Mouse (Mus musculus): ENCODE results near the gene Fbxo46. TPM values are rescaled to one million over a fixed set of nuclear protein-coding genes. Genes with fewer than 3 reads are reported as not detected.

Fbxo46 gene
- polyA plus RNA-seq, 1 experiment from 2014 or later = 19.3 TPM

DNA sequence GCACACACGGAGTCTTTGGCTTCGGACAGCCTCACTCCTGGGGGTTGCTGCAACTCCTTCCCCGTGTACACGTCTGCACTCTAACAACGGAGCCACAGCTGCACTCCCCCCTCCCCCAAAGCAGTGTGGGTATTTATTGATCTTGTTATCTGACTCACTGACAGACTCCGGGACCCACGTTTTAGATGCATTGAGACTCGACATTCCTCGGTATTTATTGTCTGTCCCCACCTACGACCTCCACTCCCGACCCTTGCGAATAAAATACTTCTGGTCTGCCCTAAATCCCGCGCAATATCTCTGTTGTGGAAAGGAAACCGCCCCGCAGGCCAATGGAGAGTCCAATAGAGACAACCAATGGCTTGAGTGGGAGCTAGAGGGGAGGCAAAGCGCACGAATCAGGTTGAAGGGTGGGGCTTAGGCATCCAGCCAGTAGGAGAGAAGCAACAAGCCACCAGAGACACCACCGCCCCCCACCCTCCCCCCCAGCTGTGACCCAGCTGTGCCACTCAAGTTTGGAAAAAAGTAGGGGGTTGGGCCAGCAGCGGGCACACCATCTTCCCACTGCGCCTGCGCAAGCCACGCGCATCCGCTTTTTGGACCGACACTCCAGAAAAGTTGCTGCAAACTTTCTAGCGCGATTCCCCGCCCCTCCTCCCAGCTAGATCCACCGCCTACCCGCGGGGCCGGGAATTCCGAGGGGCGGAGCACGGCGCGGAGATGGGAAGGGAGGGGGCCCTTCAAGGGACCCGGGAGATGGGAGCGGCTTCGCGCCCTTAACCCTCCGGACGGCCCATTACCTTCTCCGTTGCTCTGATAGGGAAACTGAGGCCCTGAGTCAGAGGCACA lies 25.9 kb upstream of the Fbxo46 start:
- Histone ChIP-seq H3K9me3 (no peaks in the 10 kb centered on the region), H3K4me1 (replicated peaks) (peaks cover 46% of the 10 kb centered on the region), H3K9ac (replicated peaks) (peak overlapping the region; percentile 94), H3K27me3 (peaks cover 18% of the 10 kb centered on the region), H3K27ac (peak overlapping the region; percentile 98), H3K36me3 (peaks cover 39% of the 10 kb centered on the region), H3K4me2 (peak overlapping the region; percentile 92), H3K4me3 (replicated peaks) (peak overlapping the region; percentile 85)
- peak; percentile 86 for ATAC-seq (ENCODE audit: insufficient number of reproducible peaks, insufficient read depth, low FRiP score, low TSS enrichment, low read depth)
- under 1% methylated on average over 45 of the region's 45 CpGs for WGBS

DNA sequence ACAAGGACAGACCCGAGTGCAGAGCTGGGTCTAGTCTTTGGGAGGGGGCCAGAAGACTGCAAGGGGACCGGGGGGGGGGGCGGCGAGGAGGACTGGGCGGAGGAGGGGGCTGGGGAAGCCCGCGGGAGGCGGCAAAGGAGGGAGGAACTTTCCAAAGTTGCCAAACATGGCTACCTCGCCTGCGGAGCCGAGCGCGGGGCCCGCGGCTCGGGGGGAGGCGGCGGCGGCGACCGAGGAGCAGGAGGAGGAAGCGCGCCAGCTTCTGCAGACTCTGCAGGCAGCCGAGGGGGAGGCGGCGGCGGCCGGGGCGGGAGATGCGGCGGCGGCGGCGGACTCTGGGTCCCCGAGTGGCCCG lies 25.2 kb upstream of the Fbxo46 start, which contains the start of gene Six5:
Gene Six5, plus strand, starts transcription at position 124 of the 355 bp plus-strand sequence.
- no peak for ATAC-seq (ENCODE audit: insufficient number of reproducible peaks, insufficient read depth, low FRiP score, low TSS enrichment, low read depth)
- Histone ChIP-seq H3K4me1 (replicated peaks) (peaks cover 46% of the 10 kb centered on the region), H3K4me2 (peak within 1 kb of the TSS; percentile 92), H3K4me3 (replicated peaks) (peak within 1 kb of the TSS; percentile 85), H3K9ac (replicated peaks) (peak within 1 kb of the TSS; percentile 94), H3K27me3 (peaks cover 18% of the 10 kb centered on the region), H3K36me3 (peaks cover 33% of the 10 kb centered on the region), H3K9me3 (no peaks in the 10 kb centered on the region), H3K27ac (peak within 1 kb of the TSS; percentile 98)
- 3% methylated on average over 27 of the region's 36 CpGs for WGBS

DNA sequence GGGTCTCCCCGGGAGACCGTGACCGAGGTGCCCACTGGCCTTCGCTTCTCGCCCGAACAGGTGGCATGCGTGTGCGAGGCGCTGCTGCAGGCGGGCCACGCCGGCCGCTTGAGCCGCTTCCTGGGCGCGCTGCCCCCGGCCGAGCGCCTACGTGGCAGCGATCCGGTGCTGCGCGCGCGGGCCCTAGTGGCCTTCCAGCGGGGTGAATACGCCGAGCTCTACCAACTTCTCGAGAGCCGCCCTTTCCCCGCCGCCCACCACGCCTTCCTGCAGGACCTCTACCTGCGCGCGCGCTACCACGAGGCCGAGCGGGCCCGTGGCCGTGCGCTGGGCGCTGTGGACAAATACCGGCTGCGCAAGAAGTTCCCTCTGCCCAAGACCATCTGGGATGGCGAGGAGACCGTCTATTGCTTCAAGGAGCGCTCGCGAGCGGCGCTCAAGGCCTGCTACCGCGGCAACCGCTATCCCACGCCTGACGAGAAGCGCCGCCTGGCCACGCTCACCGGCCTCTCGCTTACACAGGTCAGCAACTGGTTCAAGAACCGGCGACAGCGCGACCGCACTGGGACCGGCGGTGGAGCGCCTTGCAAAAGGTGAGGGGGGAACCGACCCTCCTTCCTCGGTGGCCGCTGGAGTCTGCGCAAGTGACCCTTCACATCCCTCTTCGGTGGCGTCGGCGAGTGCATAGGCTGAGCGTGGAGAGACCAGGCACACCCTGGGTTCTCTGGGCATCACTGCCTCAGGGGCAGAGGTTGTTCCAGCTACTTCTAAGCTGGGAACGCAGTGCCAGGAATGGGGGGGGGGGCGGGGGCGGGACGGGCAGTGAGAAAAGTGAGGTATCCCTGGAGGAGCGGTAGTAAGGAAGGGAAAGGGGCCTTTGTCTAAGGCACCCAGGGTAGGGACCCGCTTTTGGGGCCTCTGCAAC lies 24.6 kb upstream of the Fbxo46 start:
- ATAC-seq (ENCODE audit: insufficient number of reproducible peaks, insufficient read depth, low FRiP score, low TSS enrichment, low read depth) = no peak
- Histone ChIP-seq H3K27ac (peak overlapping the region; percentile 98), H3K36me3 (peaks cover 26% of the 10 kb centered on the region), H3K4me1 (replicated peaks) (peaks cover 46% of the 10 kb centered on the region), H3K27me3 (peaks cover 18% of the 10 kb centered on the region), H3K9me3 (no peaks in the 10 kb centered on the region), H3K4me3 (replicated peaks) (peak overlapping the region; percentile 85), H3K4me2 (peak overlapping the region; percentile 92), H3K9ac (replicated peaks) (peak overlapping the region; percentile 94)
- WGBS = under 1% methylated on average over 77 of the region's 87 CpGs

DNA sequence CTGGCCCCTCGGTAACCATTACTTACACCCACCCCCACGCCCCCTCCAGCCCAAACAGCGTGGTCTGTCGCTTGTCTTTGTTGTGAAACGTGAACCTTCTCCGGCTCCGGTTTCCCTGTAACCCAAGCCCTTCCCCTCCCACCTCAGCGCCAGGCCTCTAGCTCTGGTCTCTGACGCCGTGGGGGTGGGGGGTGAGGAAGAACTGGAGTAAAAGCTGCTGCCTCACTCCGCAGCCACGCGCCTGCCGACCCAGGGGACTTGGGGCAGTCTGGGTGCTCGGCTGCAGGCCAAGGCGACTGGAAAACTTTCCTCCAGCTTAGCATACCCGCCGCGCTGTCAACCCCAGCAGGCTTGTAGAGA lies 23.9 kb upstream of the Fbxo46 start:
- Histone ChIP-seq H3K9me3 (no peaks in the 10 kb centered on the region), H3K27me3 (peaks cover 15% of the 10 kb centered on the region), H3K4me2 (peak overlapping the region; percentile 92), H3K36me3 (peaks cover 20% of the 10 kb centered on the region), H3K4me3 (replicated peaks) (peak overlapping the region; percentile 85), H3K9ac (replicated peaks) (peak overlapping the region; percentile 94), H3K4me1 (replicated peaks) (peaks cover 46% of the 10 kb centered on the region), H3K27ac (peak overlapping the region; percentile 98)
- peak; percentile 18 for ATAC-seq (ENCODE audit: insufficient number of reproducible peaks, insufficient read depth, low FRiP score, low TSS enrichment, low read depth)
- WGBS = under 1% methylated on average over 19 of the region's 19 CpGs

DNA sequence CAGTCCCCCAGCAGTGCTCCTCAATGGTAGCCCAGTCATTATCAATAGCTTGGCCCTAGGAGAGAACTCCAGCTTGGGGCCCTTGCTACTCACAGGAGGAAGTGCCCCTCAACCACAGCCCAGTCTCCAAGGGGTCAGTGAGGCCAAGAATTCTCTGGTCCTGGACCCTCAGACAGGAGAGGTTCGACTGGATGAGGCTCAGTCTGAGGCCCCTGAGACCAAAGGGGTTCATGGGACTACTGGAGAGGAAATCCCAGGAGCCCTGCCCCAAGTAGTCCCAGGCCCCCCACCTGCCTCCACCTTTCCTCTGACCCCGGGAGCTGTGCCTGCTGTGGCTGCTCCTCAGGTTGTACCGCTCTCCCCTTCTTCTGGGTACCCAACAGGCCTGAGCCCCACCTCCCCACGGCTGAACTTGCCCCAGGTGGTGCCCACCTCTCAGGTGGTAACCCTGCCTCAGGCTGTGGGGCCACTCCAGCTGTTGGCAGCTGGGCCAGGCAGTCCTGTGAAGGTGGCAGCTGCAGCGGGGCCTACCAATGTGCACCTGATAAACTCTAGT lies 23.2 kb upstream of the Fbxo46 start:
- ATAC-seq (ENCODE audit: insufficient number of reproducible peaks, insufficient read depth, low FRiP score, low TSS enrichment, low read depth) = no peak
- Histone ChIP-seq H3K4me3 (replicated peaks) (peak overlapping the region; percentile 85), H3K9me3 (no peaks in the 10 kb centered on the region), H3K4me2 (peak overlapping the region; percentile 92), H3K27me3 (peaks cover 7% of the 10 kb centered on the region; the same call in 1 of the 2 replicates), H3K27ac (peak overlapping the region; percentile 98), H3K9ac (replicated peaks) (peak overlapping the region; percentile 94), H3K36me3 (peaks cover 15% of the 10 kb centered on the region), H3K4me1 (replicated peaks) (peaks cover 43% of the 10 kb centered on the region)
- WGBS = 55% methylated on average over 5 of the region's 5 CpGs

DNA sequence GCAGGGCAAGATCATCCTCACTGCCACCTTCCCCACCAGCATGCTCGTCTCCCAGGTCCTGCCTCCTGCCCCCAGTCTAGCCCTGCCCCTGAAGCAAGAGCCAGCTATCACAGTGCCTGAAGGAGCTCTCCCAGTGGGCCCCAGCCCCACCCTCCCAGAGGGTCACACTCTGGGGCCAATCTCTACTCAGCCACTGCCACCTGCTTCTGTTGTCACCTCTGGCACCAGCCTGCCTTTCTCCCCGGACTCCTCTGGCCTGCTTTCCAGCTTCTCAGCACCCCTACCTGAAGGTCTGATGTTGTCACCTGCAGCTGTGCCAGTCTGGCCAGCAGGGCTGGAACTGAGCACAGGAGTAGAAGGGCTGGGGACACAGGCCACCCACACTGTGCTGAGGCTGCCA lies 22.4 kb upstream of the Fbxo46 start:
- no peak overlapping the region for H3K27ac ChIP-seq
- peak overlapping the region; percentile 85; the same call in 1 of the 2 replicates for H3K4me3 ChIP-seq (replicated peaks)
- no peak for ATAC-seq (ENCODE audit: insufficient number of reproducible peaks, insufficient read depth, low FRiP score, low TSS enrichment, low read depth)
- peak overlapping the region; percentile 94; the same call in 1 of the 2 replicates for H3K9ac ChIP-seq (replicated peaks)
- WGBS = 53% methylated on average over 2 of the region's 2 CpGs
- H3K4me1 ChIP-seq (replicated peaks) = peaks cover 36% of the 10 kb centered on the region
- H3K9me3 ChIP-seq = no peaks in the 10 kb centered on the region
- H3K4me2 ChIP-seq = peak overlapping the region; percentile 92; the same call in 1 of the 2 replicates
- peaks cover 15% of the 10 kb centered on the region for H3K36me3 ChIP-seq
- no peaks in the 10 kb centered on the region for H3K27me3 ChIP-seq

DNA sequence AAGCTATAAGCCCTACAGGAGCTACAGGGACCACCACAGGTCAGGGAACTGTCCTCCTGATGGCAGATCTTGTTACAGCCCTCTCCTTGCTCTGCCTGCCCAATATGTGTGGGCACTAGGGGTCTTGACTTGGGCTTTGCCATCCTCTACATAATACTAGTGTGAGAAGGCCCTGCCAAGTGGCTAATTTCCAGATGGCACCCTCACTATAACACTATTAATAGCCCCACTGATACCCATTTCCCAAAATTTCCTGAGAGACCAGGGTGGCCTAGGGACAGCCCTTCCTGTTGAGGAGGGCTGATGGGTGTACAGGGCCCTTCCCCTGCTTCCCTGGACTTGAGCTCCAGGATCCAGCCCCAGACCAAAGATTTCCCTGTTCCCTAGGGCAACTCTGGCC lies 21.8 kb upstream of the Fbxo46 start:
- no peak overlapping the region for H3K27ac ChIP-seq
- no peak overlapping the region for H3K4me3 ChIP-seq (replicated peaks)
- peaks cover 29% of the 10 kb centered on the region for H3K4me1 ChIP-seq (replicated peaks)
- no peaks in the 10 kb centered on the region for H3K27me3 ChIP-seq
- H3K4me2 ChIP-seq = 0 out of 2 replicates have a peak overlapping the region, but pooled peaks have one; percentile 92
- no peaks in the 10 kb centered on the region for H3K9me3 ChIP-seq
- no peak overlapping the region for H3K9ac ChIP-seq (replicated peaks)
- no peak for ATAC-seq (ENCODE audit: insufficient number of reproducible peaks, insufficient read depth, low FRiP score, low TSS enrichment, low read depth)
- H3K36me3 ChIP-seq = peaks cover 15% of the 10 kb centered on the region

DNA sequence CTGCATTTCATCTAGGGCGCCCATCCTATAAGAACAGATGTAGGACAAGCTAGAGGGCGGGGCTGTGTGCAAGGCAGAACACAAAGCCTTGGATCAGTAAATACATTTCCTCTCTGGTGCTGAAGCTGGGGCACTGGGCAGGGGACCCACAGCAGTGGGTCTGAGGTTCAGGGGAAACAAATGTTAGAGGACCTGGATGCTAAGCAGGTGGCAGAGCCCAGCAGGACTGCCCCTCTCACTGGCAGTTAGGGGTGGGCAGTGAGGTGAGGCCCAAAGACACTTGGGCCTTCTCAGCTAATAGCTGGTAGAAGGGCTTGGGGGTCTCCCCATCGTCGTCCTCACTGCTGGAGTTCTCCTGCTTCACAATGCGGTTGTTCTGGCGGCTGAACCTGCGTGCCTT lies 20.8 kb upstream of the Fbxo46 start:
- Histone ChIP-seq H3K36me3 (peaks cover 15% of the 10 kb centered on the region), H3K4me1 (replicated peaks) (peaks cover 23% of the 10 kb centered on the region), H3K27ac (no peak overlapping the region), H3K4me2 (no peak overlapping the region), H3K4me3 (replicated peaks) (no peak overlapping the region), H3K9me3 (no peaks in the 10 kb centered on the region), H3K9ac (replicated peaks) (no peak overlapping the region), H3K27me3 (no peaks in the 10 kb centered on the region)
- ATAC-seq (ENCODE audit: insufficient number of reproducible peaks, insufficient read depth, low FRiP score, low TSS enrichment, low read depth) = no peak
- WGBS = 66% methylated on average over 7 of the region's 7 CpGs

DNA sequence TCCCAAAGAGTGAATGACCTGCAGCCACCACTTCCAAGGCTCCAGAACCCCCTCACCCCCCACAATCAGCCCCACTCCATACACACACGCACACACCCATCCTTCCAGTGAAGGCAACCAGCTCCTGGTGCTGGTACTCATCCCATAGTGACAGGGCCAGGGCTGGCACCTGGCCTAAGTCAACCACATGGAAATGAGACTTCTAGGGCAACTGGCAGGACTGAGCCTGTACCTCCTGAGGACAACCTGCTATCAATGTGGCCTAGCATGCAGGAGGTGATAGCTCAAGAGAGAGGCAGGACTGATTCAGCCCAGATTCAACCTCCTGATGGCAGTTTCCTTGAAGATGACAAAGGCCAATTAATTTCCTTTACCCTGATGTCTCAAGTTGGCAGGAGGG lies 19.4 kb upstream of the Fbxo46 start:
- Histone ChIP-seq H3K27me3 (no peaks in the 10 kb centered on the region), H3K4me1 (replicated peaks) (peaks cover 23% of the 10 kb centered on the region), H3K9ac (replicated peaks) (no peak overlapping the region), H3K9me3 (no peaks in the 10 kb centered on the region), H3K36me3 (peaks cover 15% of the 10 kb centered on the region), H3K27ac (no peak overlapping the region), H3K4me2 (no peak overlapping the region), H3K4me3 (replicated peaks) (no peak overlapping the region)
- ATAC-seq (ENCODE audit: insufficient number of reproducible peaks, insufficient read depth, low FRiP score, low TSS enrichment, low read depth) = no peak
- 92% methylated on average over 1 of the region's 1 CpGs for WGBS

DNA sequence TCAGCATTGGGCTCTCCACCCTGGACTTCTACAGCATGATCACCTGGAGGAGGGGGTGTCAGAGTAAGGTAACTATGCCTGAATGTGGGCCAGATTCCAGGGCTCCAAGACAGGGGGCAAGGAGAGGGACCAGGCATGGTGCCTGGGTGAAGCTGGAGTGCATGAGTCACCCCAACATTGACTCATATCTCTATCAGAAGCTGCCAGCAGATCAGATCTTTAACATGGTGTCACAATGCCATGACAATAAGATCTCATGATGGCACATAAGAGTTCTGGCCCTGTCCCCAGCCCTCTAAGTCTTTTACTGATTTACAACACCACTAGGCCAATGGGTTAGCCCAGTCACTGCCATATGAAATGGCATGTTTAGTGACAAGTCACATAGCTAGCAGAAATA lies 15.9 kb upstream of the Fbxo46 start:
- H3K9me3 ChIP-seq = no peaks in the 10 kb centered on the region
- H3K4me3 ChIP-seq (replicated peaks) = no peak overlapping the region
- no peaks in the 10 kb centered on the region for H3K4me1 ChIP-seq (replicated peaks)
- no peak overlapping the region for H3K9ac ChIP-seq (replicated peaks)
- H3K27ac ChIP-seq = no peak overlapping the region
- no peak overlapping the region for H3K4me2 ChIP-seq
- ATAC-seq (ENCODE audit: insufficient number of reproducible peaks, insufficient read depth, low FRiP score, low TSS enrichment, low read depth) = no peak
- H3K36me3 ChIP-seq = no peaks in the 10 kb centered on the region
- no peaks in the 10 kb centered on the region for H3K27me3 ChIP-seq

DNA sequence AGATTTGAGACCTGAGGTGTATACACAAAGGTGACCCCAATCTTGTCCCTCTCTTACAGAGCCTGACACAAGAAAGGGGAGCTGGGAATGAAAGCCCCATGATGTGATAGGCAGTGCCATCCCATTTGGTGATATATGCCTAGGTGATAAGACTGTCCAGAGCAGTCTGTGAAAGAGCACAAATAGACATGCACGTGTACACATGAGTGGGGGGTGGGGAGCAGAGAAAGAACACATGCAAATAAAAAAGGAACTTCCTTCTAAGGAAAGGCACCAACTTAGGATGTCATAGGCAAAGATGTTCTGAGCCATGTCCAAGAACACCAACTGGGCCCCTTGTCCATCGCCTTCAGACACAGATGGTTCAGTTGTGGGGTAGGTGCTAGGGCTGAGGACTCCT lies 15.2 kb upstream of the Fbxo46 start:
- Histone ChIP-seq H3K36me3 (no peaks in the 10 kb centered on the region), H3K27me3 (no peaks in the 10 kb centered on the region), H3K9me3 (no peaks in the 10 kb centered on the region), H3K27ac (no peak overlapping the region), H3K4me1 (replicated peaks) (no peaks in the 10 kb centered on the region), H3K9ac (replicated peaks) (no peak overlapping the region; the same call in 1 of the 2 replicates), H3K4me3 (replicated peaks) (no peak overlapping the region), H3K4me2 (no peak overlapping the region)
- ATAC-seq (ENCODE audit: insufficient number of reproducible peaks, insufficient read depth, low FRiP score, low TSS enrichment, low read depth) = no peak
- WGBS = 80% methylated on average over 2 of the region's 2 CpGs
